Mouse (Mus musculus): Measurements from ENCODE around the gene Meis3.

The Meis3 gene

GRCm38 (mm10) chr7:16149241-16149640 lies 25.6 kb upstream of the Meis3 start:
- Histone ChIP-seq H3K36me3 (ENCODE audit: control insufficient read depth, insufficient read depth, low read length, poor library complexity, severe bottlenecking) (no peaks in the 10 kb centered on the region), H3K27me3 (ENCODE audit: control insufficient read depth, insufficient read depth, low read length, poor library complexity, severe bottlenecking) (no peaks in the 10 kb centered on the region)
- DNase-seq (ENCODE audit: low read depth, low spot score): peak; percentile 43

GRCm38 (mm10) chr7:16150191-16151145 lies 24.4 kb upstream of the Meis3 start:
- DNase-seq (ENCODE audit: low read depth, low spot score): no peak

GRCm38 (mm10) chr7:16153522-16153921 lies 21.4 kb upstream of the Meis3 start:
- peak; percentile 83 for DNase-seq (ENCODE audit: low read depth, low spot score)

More at GRCm38 (mm10) chr7:16150191-16151145, 24.4 kb upstream of the Meis3 start:
- Histone ChIP-seq H3K27me3 (ENCODE audit: control insufficient read depth, insufficient read depth, low read length, poor library complexity, severe bottlenecking) (no peaks in the 10 kb centered on the region), H3K36me3 (ENCODE audit: control insufficient read depth, insufficient read depth, low read length, poor library complexity, severe bottlenecking) (no peaks in the 10 kb centered on the region)

GRCm38 (mm10) chr7:16155132-16155872 lies 19.6 kb upstream of the Meis3 start:
- Histone ChIP-seq H3K36me3 (ENCODE audit: control insufficient read depth, insufficient read depth, low read length, poor library complexity, severe bottlenecking) (no peaks in the 10 kb centered on the region), H3K27me3 (ENCODE audit: control insufficient read depth, insufficient read depth, low read length, poor library complexity, severe bottlenecking) (no peaks in the 10 kb centered on the region)
- no peak for DNase-seq (ENCODE audit: low read depth, low spot score)

More at GRCm38 (mm10) chr7:16153522-16153921, 21.4 kb upstream of the Meis3 start:
- H3K27me3 ChIP-seq (ENCODE audit: control insufficient read depth, insufficient read depth, low read length, poor library complexity, severe bottlenecking): no peaks in the 10 kb centered on the region
- H3K36me3 ChIP-seq (ENCODE audit: control insufficient read depth, insufficient read depth, low read length, poor library complexity, severe bottlenecking): no peaks in the 10 kb centered on the region

GRCm38 (mm10) chr7:16156105-16156714 lies 18.7 kb upstream of the Meis3 start:
- DNase-seq (ENCODE audit: low read depth, low spot score): no peak
- H3K36me3 ChIP-seq (ENCODE audit: control insufficient read depth, insufficient read depth, low read length, poor library complexity, severe bottlenecking): no peaks in the 10 kb centered on the region
- H3K27me3 ChIP-seq (ENCODE audit: control insufficient read depth, insufficient read depth, low read length, poor library complexity, severe bottlenecking): no peaks in the 10 kb centered on the region

- no peak for DNase-seq (ENCODE audit: low read depth, low spot score)
- no peaks in the 10 kb centered on the region for H3K36me3 ChIP-seq (ENCODE audit: control insufficient read depth, insufficient read depth, low read length, poor library complexity, severe bottlenecking)
- H3K27me3 ChIP-seq (ENCODE audit: control insufficient read depth, insufficient read depth, low read length, poor library complexity, severe bottlenecking): no peaks in the 10 kb centered on the region
Observed at GRCm38 (mm10) chr7:16158735-16159134, 16.2 kb upstream of the Meis3 start.

GRCm38 (mm10) chr7:16160702-16161101 lies 14.2 kb upstream of the Meis3 start:
- Histone ChIP-seq H3K36me3 (ENCODE audit: control insufficient read depth, insufficient read depth, low read length, poor library complexity, severe bottlenecking) (no peaks in the 10 kb centered on the region), H3K27me3 (ENCODE audit: control insufficient read depth, insufficient read depth, low read length, poor library complexity, severe bottlenecking) (no peaks in the 10 kb centered on the region)
- DNase-seq (ENCODE audit: low read depth, low spot score): no peak

GRCm38 (mm10) chr7:16161302-16161701 lies 13.6 kb upstream of the Meis3 start:
- no peaks in the 10 kb centered on the region for H3K27me3 ChIP-seq (ENCODE audit: control insufficient read depth, insufficient read depth, low read length, poor library complexity, severe bottlenecking)
- no peak for DNase-seq (ENCODE audit: low read depth, low spot score)

GRCm38 (mm10) chr7:16162036-16162435 lies 12.9 kb upstream of the Meis3 start:
- no peaks in the 10 kb centered on the region for H3K27me3 ChIP-seq (ENCODE audit: control insufficient read depth, insufficient read depth, low read length, poor library complexity, severe bottlenecking)
- no peaks in the 10 kb centered on the region for H3K36me3 ChIP-seq (ENCODE audit: control insufficient read depth, insufficient read depth, low read length, poor library complexity, severe bottlenecking)
- DNase-seq (ENCODE audit: low read depth, low spot score): no peak

More at GRCm38 (mm10) chr7:16161302-16161701, 13.6 kb upstream of the Meis3 start:
- no peaks in the 10 kb centered on the region for H3K36me3 ChIP-seq (ENCODE audit: control insufficient read depth, insufficient read depth, low read length, poor library complexity, severe bottlenecking)

GRCm38 (mm10) chr7:16172141-16172581 lies 2.7 kb upstream of the Meis3 start:
- no peaks in the 10 kb centered on the region for H3K27me3 ChIP-seq (ENCODE audit: control insufficient read depth, insufficient read depth, low read length, poor library complexity, severe bottlenecking)
- H3K36me3 ChIP-seq (ENCODE audit: control insufficient read depth, insufficient read depth, low read length, poor library complexity, severe bottlenecking): no peaks in the 10 kb centered on the region
- no peak for DNase-seq (ENCODE audit: low read depth, low spot score)

GRCm38 (mm10) chr7:16172586-16173140 lies 2.2 kb upstream of the Meis3 start:
- DNase-seq (ENCODE audit: low read depth, low spot score): no peak
- H3K36me3 ChIP-seq (ENCODE audit: control insufficient read depth, insufficient read depth, low read length, poor library complexity, severe bottlenecking): no peaks in the 10 kb centered on the region

GRCm38 (mm10) chr7:16173146-16173545 lies 1.7 kb upstream of the Meis3 start:
- no peaks in the 10 kb centered on the region for H3K27me3 ChIP-seq (ENCODE audit: control insufficient read depth, insufficient read depth, low read length, poor library complexity, severe bottlenecking)
- H3K36me3 ChIP-seq (ENCODE audit: control insufficient read depth, insufficient read depth, low read length, poor library complexity, severe bottlenecking): no peaks in the 10 kb centered on the region
- DNase-seq (ENCODE audit: low read depth, low spot score): no peak

More at GRCm38 (mm10) chr7:16172586-16173140, 2.2 kb upstream of the Meis3 start:
- H3K27me3 ChIP-seq (ENCODE audit: control insufficient read depth, insufficient read depth, low read length, poor library complexity, severe bottlenecking): no peaks in the 10 kb centered on the region

GRCm38 (mm10) chr7:16175542-16175931 lies 647 bp downstream of the Meis3 start:
- Histone ChIP-seq H3K36me3 (ENCODE audit: control insufficient read depth, insufficient read depth, low read length, poor library complexity, severe bottlenecking) (no peaks in the 10 kb centered on the region), H3K27me3 (ENCODE audit: control insufficient read depth, insufficient read depth, low read length, poor library complexity, severe bottlenecking) (no peaks in the 10 kb centered on the region)
- no peak for DNase-seq (ENCODE audit: low read depth, low spot score)

GRCm38 (mm10) chr7:16178114-16178513 lies 3.2 kb downstream of the Meis3 start:
- no peaks in the 10 kb centered on the region for H3K27me3 ChIP-seq (ENCODE audit: control insufficient read depth, insufficient read depth, low read length, poor library complexity, severe bottlenecking)
- no peaks in the 10 kb centered on the region for H3K36me3 ChIP-seq (ENCODE audit: control insufficient read depth, insufficient read depth, low read length, poor library complexity, severe bottlenecking)
- no peak for DNase-seq (ENCODE audit: low read depth, low spot score)

Data from splenic B cell, adult 2 months (primary cell).